Mouse (Mus musculus) hindbrain, embryonic 14.5 days (tissue): ENCODE measurements around the gene Adgrd1. TPM values are rescaled to one million over a fixed set of nuclear protein-coding genes. Genes with fewer than 3 reads are reported as not detected.
A peak's percentile ranks its signal among the peaks of the same experiment; 100 is the strongest.

Source experiments
- ATAC-seq: fragments of 200-750 bp; cut with Nextera tagmentation; 2 replicates; pipeline ENCODE4 v1.8.0; 2017; ENCODE audit warnings: moderate number of reproducible peaks, mild to moderate bottlenecking, moderate TSS enrichment, moderate library complexity; ENCODE audit not compliant: low FRiP score
- DNase-seq: peaks from one replicate; pipeline ENCODE4 v3.0.0-alpha.2; 2015; ENCODE audit warnings: low spot score
- H3K27ac ChIP-seq: fragments of 300-500 bp; sonication (generic); 2 replicates; pipeline ENCODE4 v1.5.1; 2014; ENCODE audit warnings: mild to moderate bottlenecking, moderate library complexity
- H3K27me3 ChIP-seq: fragments of 300-500 bp; sonication (generic); 2 replicates; pipeline ENCODE4 v1.6.1; 2014; ENCODE audit warnings: mild to moderate bottlenecking, low read length, mixed read lengths; ENCODE audit not compliant: control insufficient read depth, insufficient read depth
- H3K36me3 ChIP-seq: fragments of 300-500 bp; sonication (generic); replicated peaks from 2 replicates; pipeline ENCODE4 v1.6.1; 2014; ENCODE audit not compliant: control insufficient read depth, insufficient read depth
- H3K4me1 ChIP-seq: fragments of 300-500 bp; sonication (generic); replicated peaks from 2 replicates; pipeline ENCODE4 v1.6.1; 2014; ENCODE audit warnings: antibody characterized with exemption, low read length, mixed read lengths; ENCODE audit not compliant: control insufficient read depth, insufficient read depth
- H3K4me2 ChIP-seq: fragments of 300-500 bp; sonication (generic); replicated peaks from 2 replicates; pipeline ENCODE4 v1.6.1; 2014; ENCODE audit warnings: mild to moderate bottlenecking, moderate library complexity
- H3K4me3 ChIP-seq: fragments of 300-500 bp; sonication (generic); replicated peaks from 2 replicates; pipeline ENCODE4 v1.5.1; 2014; ENCODE audit warnings: mild to moderate bottlenecking, low read length
- H3K9ac ChIP-seq: fragments of 300-500 bp; sonication (generic); 2 replicates; pipeline ENCODE4 v1.6.1; 2014
- H3K9me3 ChIP-seq: fragments of 300-500 bp; sonication (generic); 2 replicates; pipeline ENCODE4 v1.6.1; 2016; ENCODE audit warnings: low read length; ENCODE audit not compliant: control insufficient read depth
- WGBS: fragments of 180-500 bp; shearing (Covaris S2); extraction: QIAGEN DNeasy Blood & Tissue Kit; methylation state at CpG from one replicate; pipeline ENCODE4 v1.1.7; 2014; 5-methylcytosine and 5-hydroxymethylcytosine counted together
- polyA plus RNA-seq: library from polyadenylated mRNA; unstranded; fragments of >200 nt; fragmentation: Nextera tagmentation; extraction: Ambion mirVana; gene quantifications from 2 replicates; pipeline ENCODE4 v1.2.1, GENCODE M21; 2014

Adgrd1 gene
- polyA plus RNA-seq = 0.12 and 0.18 TPM in 2 replicates

DNA sequence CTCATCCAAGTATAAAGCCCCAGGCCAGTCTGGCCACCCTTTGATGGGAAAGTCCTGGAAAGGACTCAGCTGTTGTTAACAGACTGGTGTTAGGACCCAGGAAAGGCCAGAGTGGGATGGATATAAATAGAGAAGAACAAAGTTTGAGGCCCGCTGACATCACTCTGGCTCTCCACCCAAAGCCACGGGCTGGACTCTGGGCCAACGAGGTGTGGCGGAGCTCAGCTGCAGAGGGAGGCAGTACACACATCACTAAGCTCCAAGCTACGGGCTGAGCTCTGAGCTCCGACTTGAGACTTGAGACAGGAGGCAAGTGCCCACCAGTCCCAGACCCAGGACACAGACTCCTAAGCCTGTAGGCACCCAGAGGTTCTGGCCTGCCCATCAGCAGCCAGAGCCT, at the start of gene Adgrd1:
Adgrd1 (plus strand) TSS at position 240 of the 400 bp plus-strand sequence.
- WGBS = 67% methylated on average over 6 of the region's 6 CpGs
- ATAC-seq (no peak), DNase-seq (no peak)
- no peak within 1 kb of the TSS for H3K9ac ChIP-seq
- H3K27ac ChIP-seq = no peak within 1 kb of the TSS
- H3K9me3 ChIP-seq = no peaks in the 10 kb centered on the region
- no peaks in the 10 kb centered on the region for H3K36me3 ChIP-seq
- H3K4me3 ChIP-seq = no peak within 1 kb of the TSS
- H3K4me2 ChIP-seq = no peak within 1 kb of the TSS
- H3K4me1 ChIP-seq = no peaks in the 10 kb centered on the region
- no peaks in the 10 kb centered on the region for H3K27me3 ChIP-seq

DNA sequence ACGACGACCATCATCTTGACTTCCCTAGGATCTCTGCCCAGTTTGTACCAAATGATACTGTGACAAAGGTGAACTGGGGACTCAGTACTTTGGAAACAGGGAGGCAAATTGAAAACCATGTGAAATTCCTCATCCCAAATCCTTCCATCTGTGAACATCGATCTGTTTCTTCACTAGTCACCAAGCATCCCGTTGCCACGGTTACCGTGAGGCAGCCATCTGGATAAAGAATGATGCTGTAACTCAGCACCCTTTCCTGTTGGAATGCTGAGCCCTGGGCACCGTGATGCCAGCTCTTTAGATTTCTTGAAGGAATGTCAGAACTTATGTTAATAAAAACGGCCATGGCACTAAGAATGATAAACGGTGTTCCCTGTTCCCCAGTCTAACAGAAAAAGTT, 47.2 kb upstream of the Adgrd1 start:
- Histone ChIP-seq H3K4me3 (no peak overlapping the region), H3K9ac (no peak overlapping the region)

GRCm38 (mm10) chr5:129051910-129052309, 44.6 kb upstream of the Adgrd1 start:
- no peaks in the 10 kb centered on the region for H3K9me3 ChIP-seq
- peaks cover 9% of the 10 kb centered on the region; the same call in 1 of the 2 replicates for H3K4me1 ChIP-seq
- ATAC-seq (no peak), DNase-seq (no peak)
- no peak overlapping the region for H3K4me2 ChIP-seq
- no peaks in the 10 kb centered on the region for H3K36me3 ChIP-seq
- H3K27me3 ChIP-seq = no peaks in the 10 kb centered on the region
- H3K4me3 ChIP-seq = no peak overlapping the region
- no peak overlapping the region for H3K27ac ChIP-seq
- no peak overlapping the region for H3K9ac ChIP-seq
- 94% methylated on average over 3 of the region's 3 CpGs for WGBS

More for the DNA sequence above, 47.2 kb upstream of the Adgrd1 start:
- Histone ChIP-seq H3K27ac (no peak overlapping the region), H3K9me3 (no peaks in the 10 kb centered on the region), H3K4me1 (peaks cover 15% of the 10 kb centered on the region; the same call in 1 of the 2 replicates), H3K27me3 (no peaks in the 10 kb centered on the region), H3K4me2 (no peak overlapping the region), H3K36me3 (no peaks in the 10 kb centered on the region)
- no peak for ATAC-seq
- peak; percentile 60 for DNase-seq
- 47% methylated on average over 9 of the region's 9 CpGs for WGBS

- peak; percentile 76 for ATAC-seq
- DNase-seq = no peak
- H3K27me3 ChIP-seq = no peaks in the 10 kb centered on the region
Measured at GRCm38 (mm10) chr5:129052636-129053355, 43.8 kb upstream of the Adgrd1 start.

DNA sequence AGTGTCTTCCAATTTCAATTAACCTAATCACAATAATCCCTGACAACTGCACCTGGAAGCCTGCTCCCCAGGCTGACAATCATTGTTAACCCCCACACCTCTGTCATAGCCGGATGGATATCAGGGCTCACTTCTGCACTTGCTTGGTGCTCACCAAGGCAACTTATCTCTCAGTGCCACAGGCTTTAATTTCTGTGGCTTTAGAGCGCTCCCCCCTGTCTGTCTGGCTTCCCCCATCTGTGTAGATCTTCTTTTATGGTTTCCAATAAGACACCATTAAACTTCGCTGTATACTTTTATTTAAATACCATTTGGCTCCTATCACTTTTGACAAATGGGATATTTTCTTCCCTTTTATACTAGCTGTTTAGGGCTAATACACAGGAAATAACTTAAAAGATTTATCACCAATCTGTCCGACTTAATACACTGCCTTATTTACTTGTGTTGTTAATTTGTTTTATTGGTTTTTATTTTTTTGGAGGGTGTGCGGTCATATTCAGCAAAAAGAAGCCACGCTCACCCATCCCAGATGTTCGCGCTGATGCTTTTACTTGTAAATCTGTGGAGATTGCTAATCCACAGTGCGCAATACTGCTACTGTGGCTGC, 41.8 kb upstream of the Adgrd1 start:
- DNase-seq (no peak), ATAC-seq (no peak)
- H3K27ac ChIP-seq = no peak overlapping the region
- no peak overlapping the region for H3K9ac ChIP-seq
- H3K4me2 ChIP-seq = no peak overlapping the region
- no peaks in the 10 kb centered on the region for H3K9me3 ChIP-seq
- H3K4me1 ChIP-seq = peaks cover 9% of the 10 kb centered on the region; the same call in 1 of the 2 replicates
- WGBS = 88% methylated on average over 9 of the region's 9 CpGs
- H3K36me3 ChIP-seq = no peaks in the 10 kb centered on the region
- no peak overlapping the region for H3K4me3 ChIP-seq
- no peaks in the 10 kb centered on the region for H3K27me3 ChIP-seq

More at GRCm38 (mm10) chr5:129052636-129053355, 43.8 kb upstream of the Adgrd1 start:
- Histone ChIP-seq H3K4me1 (peaks cover 9% of the 10 kb centered on the region; the same call in 1 of the 2 replicates), H3K9ac (0 out of 2 replicates have a peak overlapping the region, but pooled peaks have one; percentile 11), H3K4me3 (no peak overlapping the region), H3K27ac (peak overlapping the region; percentile 75), H3K9me3 (no peaks in the 10 kb centered on the region), H3K36me3 (no peaks in the 10 kb centered on the region), H3K4me2 (peak overlapping the region; percentile 29)
- WGBS = 12% methylated on average over 20 of the region's 20 CpGs

DNA sequence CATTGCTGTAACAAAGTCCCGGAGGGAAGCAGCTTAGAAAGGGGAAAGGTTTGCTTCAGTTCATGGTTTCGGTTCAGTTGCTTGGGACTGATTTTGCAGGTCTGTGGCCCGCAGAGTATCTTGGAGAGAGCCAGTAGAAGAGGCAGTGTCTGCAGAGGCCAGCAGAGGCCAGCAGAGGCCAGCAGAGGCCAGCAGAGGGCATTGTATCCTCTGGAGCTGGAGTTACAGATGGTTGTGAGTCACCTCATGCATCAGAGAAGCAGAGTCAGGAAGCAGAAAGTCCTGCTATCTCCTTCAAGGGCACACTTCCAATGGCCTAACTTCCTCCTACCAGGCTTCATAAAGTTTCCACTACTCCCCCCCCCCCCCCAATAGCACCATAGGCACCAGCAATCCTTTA, 37.4 kb upstream of the Adgrd1 start:
- H3K27ac ChIP-seq = no peak overlapping the region
- H3K36me3 ChIP-seq = no peaks in the 10 kb centered on the region
- H3K4me2 ChIP-seq = no peak overlapping the region
- 92% methylated on average over 3 of the region's 3 CpGs for WGBS
- ATAC-seq (no peak), DNase-seq (no peak)
- no peak overlapping the region for H3K9ac ChIP-seq
- H3K4me1 ChIP-seq = 0 out of 2 replicates have a peak, but pooled peaks cover 3% of the 10 kb centered on the region
- no peaks in the 10 kb centered on the region for H3K9me3 ChIP-seq
- H3K4me3 ChIP-seq = no peak overlapping the region
- no peaks in the 10 kb centered on the region for H3K27me3 ChIP-seq

DNA sequence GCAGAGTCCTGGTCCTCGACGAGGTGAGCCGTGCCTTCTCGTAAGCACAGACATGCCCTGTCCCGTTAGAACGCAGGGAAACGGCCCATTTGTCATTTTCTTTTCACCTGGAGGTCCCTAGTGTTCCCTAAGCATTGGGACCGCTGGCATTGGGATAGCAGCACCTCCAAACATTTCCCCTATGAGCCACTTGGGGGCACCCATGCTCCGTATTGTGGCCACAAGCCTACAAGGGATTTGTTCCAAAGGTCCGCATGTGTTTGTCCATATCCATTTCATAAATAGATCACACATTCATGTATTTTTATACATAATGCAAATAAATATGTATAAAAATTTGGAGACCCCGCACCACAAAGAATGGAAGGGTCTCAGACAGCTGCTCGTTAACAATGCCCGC, 35.0 kb upstream of the Adgrd1 start:
- peak; percentile 85 for DNase-seq
- 20% methylated on average over 13 of the region's 13 CpGs for WGBS
- H3K9ac ChIP-seq = 0 out of 2 replicates have a peak overlapping the region, but pooled peaks have one; percentile 11

GRCm38 (mm10) chr5:129063037-129063791, 33.3 kb upstream of the Adgrd1 start:
- peak overlapping the region; percentile 53 for H3K4me2 ChIP-seq
- no peaks in the 10 kb centered on the region for H3K27me3 ChIP-seq
- H3K9ac ChIP-seq = no peak overlapping the region
- H3K36me3 ChIP-seq = no peaks in the 10 kb centered on the region
- ATAC-seq (peak; percentile 46; the same call in 1 of the 2 replicates), DNase-seq (peak; percentile 93)
- 0 out of 2 replicates have a peak, but pooled peaks cover 3% of the 10 kb centered on the region for H3K4me1 ChIP-seq
- WGBS = 15% methylated on average over 20 of the region's 21 CpGs
- H3K27ac ChIP-seq = no peak overlapping the region
- H3K4me3 ChIP-seq = 0 out of 2 replicates have a peak overlapping the region, but pooled peaks have one; percentile 13
- no peaks in the 10 kb centered on the region for H3K9me3 ChIP-seq

More for the DNA sequence above, 35.0 kb upstream of the Adgrd1 start:
- Histone ChIP-seq H3K27me3 (no peaks in the 10 kb centered on the region), H3K4me2 (no peak overlapping the region), H3K27ac (no peak overlapping the region), H3K36me3 (no peaks in the 10 kb centered on the region), H3K4me1 (0 out of 2 replicates have a peak, but pooled peaks cover 3% of the 10 kb centered on the region), H3K9me3 (no peaks in the 10 kb centered on the region), H3K4me3 (no peak overlapping the region)
- 0 out of 2 replicates have a peak, but pooled peaks have one; percentile 53 for ATAC-seq

GRCm38 (mm10) chr5:129063792-129064087, 32.8 kb upstream of the Adgrd1 start:
- H3K4me3 ChIP-seq = 0 out of 2 replicates have a peak overlapping the region, but pooled peaks have one; percentile 13
- no peak for ATAC-seq
- no peak for DNase-seq
- 0 out of 2 replicates have a peak, but pooled peaks cover 3% of the 10 kb centered on the region for H3K4me1 ChIP-seq
- WGBS = 45% methylated on average over 8 of the region's 8 CpGs
- H3K27ac ChIP-seq = no peak overlapping the region
- H3K27me3 ChIP-seq = no peaks in the 10 kb centered on the region
- H3K9me3 ChIP-seq = no peaks in the 10 kb centered on the region
- H3K4me2 ChIP-seq = peak overlapping the region; percentile 53
- no peak overlapping the region for H3K9ac ChIP-seq
- no peaks in the 10 kb centered on the region for H3K36me3 ChIP-seq
